Mouse (Mus musculus) hindbrain, embryonic 16.5 days (tissue): ENCODE measurements at regions not wholly inside any gene's neighbourhood (a gene's known extent, or its start where the extent isn't known, plus 50 kb on each side); places are given as distances from the start of the nearest gene placed in this dataset.

Source experiments
- ATAC-seq: fragments of 200-750 bp; cut with Nextera tagmentation; 2 replicates; pipeline ENCODE4 v1.8.0; 2017; ENCODE audit warnings: moderate TSS enrichment, moderate library complexity
- H3K27ac ChIP-seq: fragments of 300-500 bp; sonication (generic); 2 replicates; pipeline ENCODE4 v1.5.1; 2014; ENCODE audit warnings: low read depth, mild to moderate bottlenecking, control low read depth, low read length, moderate library complexity
- H3K27me3 ChIP-seq: fragments of 300-500 bp; sonication (generic); replicated peaks from 2 replicates; pipeline ENCODE4 v1.6.1; 2014; ENCODE audit warnings: low read length; ENCODE audit not compliant: control insufficient read depth, insufficient read depth
- H3K36me3 ChIP-seq: fragments of 300-500 bp; sonication (generic); 2 replicates; pipeline ENCODE4 v1.6.1; 2014; ENCODE audit warnings: mild to moderate bottlenecking, low read length, moderate library complexity, mixed read lengths; ENCODE audit not compliant: control insufficient read depth, insufficient read depth
- H3K4me1 ChIP-seq: fragments of 300-500 bp; sonication (generic); 2 replicates; pipeline ENCODE4 v1.6.1; 2014; ENCODE audit warnings: low read depth, low read length; ENCODE audit not compliant: control insufficient read depth, insufficient read depth
- H3K4me2 ChIP-seq: fragments of 300-500 bp; sonication (generic); 2 replicates; pipeline ENCODE4 v1.6.1; 2014; ENCODE audit warnings: mild to moderate bottlenecking, low read length, control low read depth, moderate library complexity
- H3K4me3 ChIP-seq: fragments of 300-500 bp; sonication (generic); 2 replicates; pipeline ENCODE4 v1.5.1; 2014; ENCODE audit warnings: mild to moderate bottlenecking, low read length, control low read depth, moderate library complexity
- H3K9ac ChIP-seq: fragments of 300-500 bp; sonication (generic); 2 replicates; pipeline ENCODE4 v1.6.1; 2014; ENCODE audit warnings: low read depth, mild to moderate bottlenecking, control low read depth, low read length, moderate library complexity
- H3K9me3 ChIP-seq: fragments of 300-500 bp; sonication (generic); 2 replicates; pipeline ENCODE4 v1.6.1; 2014; ENCODE audit warnings: mild to moderate bottlenecking, low read length, moderate library complexity; ENCODE audit not compliant: control insufficient read depth
- WGBS: fragments of 180-500 bp; shearing (Covaris S2); extraction: QIAGEN DNeasy Blood & Tissue Kit; methylation state at CpG from one replicate; pipeline ENCODE4 v1.1.7; 2014; 5-methylcytosine and 5-hydroxymethylcytosine counted together

GRCm38 (mm10) chr1:193790579-193790978, 420.5 kb upstream of the Camk1g start:
- Histone ChIP-seq H3K27ac (no peak overlapping the region; the same call in 1 of the 2 replicates), H3K36me3 (no peaks in the 10 kb centered on the region), H3K4me3 (no peak overlapping the region), H3K9ac (no peak overlapping the region), H3K27me3 (no peaks in the 10 kb centered on the region), H3K4me2 (no peak overlapping the region), H3K4me1 (no peaks in the 10 kb centered on the region), H3K9me3 (no peaks in the 10 kb centered on the region)
- WGBS, result 44% methylated on average over 2 of the region's 2 CpGs
- ATAC-seq, result peak; percentile 70; the same call in 1 of the 2 replicates

GRCm38 (mm10) chr1:193788496-193788895, 418.4 kb upstream of the Camk1g start:
- H3K27me3 ChIP-seq, result no peaks in the 10 kb centered on the region
- no peak overlapping the region for H3K9ac ChIP-seq
- ATAC-seq, result no peak
- no peaks in the 10 kb centered on the region for H3K9me3 ChIP-seq
- no peaks in the 10 kb centered on the region for H3K36me3 ChIP-seq
- no peak overlapping the region for H3K4me2 ChIP-seq
- H3K4me3 ChIP-seq, result no peak overlapping the region
- WGBS, result 74% methylated on average over 2 of the region's 2 CpGs
- H3K27ac ChIP-seq, result no peak overlapping the region
- H3K4me1 ChIP-seq, result no peaks in the 10 kb centered on the region

GRCm38 (mm10) chr1:193787417-193787816, 417.3 kb upstream of the Camk1g start:
- no peak overlapping the region for H3K27ac ChIP-seq
- H3K9me3 ChIP-seq, result no peaks in the 10 kb centered on the region
- ATAC-seq, result no peak
- no peak overlapping the region for H3K4me3 ChIP-seq
- no peaks in the 10 kb centered on the region for H3K4me1 ChIP-seq
- WGBS, result 12% methylated on average over 1 of the region's 1 CpGs
- H3K27me3 ChIP-seq, result no peaks in the 10 kb centered on the region
- no peak overlapping the region for H3K9ac ChIP-seq
- H3K36me3 ChIP-seq, result no peaks in the 10 kb centered on the region
- H3K4me2 ChIP-seq, result no peak overlapping the region

GRCm38 (mm10) chr1:193784966-193785365, 414.9 kb upstream of the Camk1g start:
- H3K27ac ChIP-seq, result no peak overlapping the region
- peak; percentile 76 for ATAC-seq

GRCm38 (mm10) chr1:193784526-193784925, 414.4 kb upstream of the Camk1g start:
- no peak overlapping the region for H3K27ac ChIP-seq
- H3K9me3 ChIP-seq, result no peaks in the 10 kb centered on the region

More at GRCm38 (mm10) chr1:193784966-193785365, 414.9 kb upstream of the Camk1g start:
- H3K27me3 ChIP-seq, result no peaks in the 10 kb centered on the region
- no peaks in the 10 kb centered on the region for H3K4me1 ChIP-seq
- H3K9me3 ChIP-seq, result no peaks in the 10 kb centered on the region
- no peak overlapping the region for H3K9ac ChIP-seq
- WGBS, result 33% methylated on average over 1 of the region's 1 CpGs
- no peak overlapping the region for H3K4me3 ChIP-seq
- H3K4me2 ChIP-seq, result no peak overlapping the region
- no peaks in the 10 kb centered on the region for H3K36me3 ChIP-seq

GRCm38 (mm10) chr1:193778181-193778580, 408.1 kb upstream of the Camk1g start:
- 58% methylated on average over 1 of the region's 1 CpGs for WGBS
- no peaks in the 10 kb centered on the region for H3K27me3 ChIP-seq
- ATAC-seq, result no peak
- no peak overlapping the region for H3K4me3 ChIP-seq
- H3K9me3 ChIP-seq, result no peaks in the 10 kb centered on the region
- H3K36me3 ChIP-seq, result no peaks in the 10 kb centered on the region
- no peaks in the 10 kb centered on the region for H3K4me1 ChIP-seq
- no peak overlapping the region for H3K9ac ChIP-seq
- H3K4me2 ChIP-seq, result no peak overlapping the region
- no peak overlapping the region for H3K27ac ChIP-seq

More at GRCm38 (mm10) chr1:193784526-193784925, 414.4 kb upstream of the Camk1g start:
- Histone ChIP-seq H3K4me1 (no peaks in the 10 kb centered on the region), H3K4me2 (no peak overlapping the region), H3K9ac (no peak overlapping the region), H3K27me3 (no peaks in the 10 kb centered on the region), H3K36me3 (no peaks in the 10 kb centered on the region), H3K4me3 (no peak overlapping the region)
- ATAC-seq, result no peak
- 60% methylated on average over 2 of the region's 2 CpGs for WGBS

- WGBS, result 70% methylated on average over 4 of the region's 4 CpGs
- no peak overlapping the region for H3K27ac ChIP-seq
- no peak overlapping the region for H3K4me3 ChIP-seq
- no peaks in the 10 kb centered on the region for H3K4me1 ChIP-seq
- H3K27me3 ChIP-seq, result no peaks in the 10 kb centered on the region
- H3K36me3 ChIP-seq, result no peaks in the 10 kb centered on the region
- no peaks in the 10 kb centered on the region for H3K9me3 ChIP-seq
- no peak overlapping the region for H3K9ac ChIP-seq
- no peak for ATAC-seq
- H3K4me2 ChIP-seq, result no peak overlapping the region
These were observed 399.4 kb upstream of the Camk1g start for GRCm38 (mm10) chr1:193769546-193769945.

- H3K27ac ChIP-seq, result no peak overlapping the region
- no peak overlapping the region for H3K9ac ChIP-seq
- no peaks in the 10 kb centered on the region for H3K4me1 ChIP-seq
- no peak for ATAC-seq
- no peak overlapping the region for H3K4me3 ChIP-seq
- H3K9me3 ChIP-seq, result no peaks in the 10 kb centered on the region
- H3K27me3 ChIP-seq, result no peaks in the 10 kb centered on the region
- no peaks in the 10 kb centered on the region for H3K36me3 ChIP-seq
- H3K4me2 ChIP-seq, result no peak overlapping the region
These were observed 394.0 kb upstream of the Camk1g start for GRCm38 (mm10) chr1:193764103-193764502.

GRCm38 (mm10) chr1:193751819-193752251, 381.7 kb upstream of the Camk1g start:
- peak; percentile 79 for ATAC-seq

GRCm38 (mm10) chr1:193750929-193751328, 380.8 kb upstream of the Camk1g start:
- no peak overlapping the region for H3K4me2 ChIP-seq
- no peaks in the 10 kb centered on the region for H3K9me3 ChIP-seq
- no peak overlapping the region for H3K9ac ChIP-seq
- 65% methylated on average over 4 of the region's 4 CpGs for WGBS
- peaks cover 4% of the 10 kb centered on the region; the same call in 1 of the 2 replicates for H3K4me1 ChIP-seq
- ATAC-seq, result no peak
- H3K36me3 ChIP-seq, result no peaks in the 10 kb centered on the region
- H3K27me3 ChIP-seq, result no peaks in the 10 kb centered on the region
- no peak overlapping the region for H3K27ac ChIP-seq
- no peak overlapping the region for H3K4me3 ChIP-seq

More at GRCm38 (mm10) chr1:193751819-193752251, 381.7 kb upstream of the Camk1g start:
- Histone ChIP-seq H3K27ac (no peak overlapping the region), H3K4me1 (peaks cover 4% of the 10 kb centered on the region; the same call in 1 of the 2 replicates), H3K4me3 (no peak overlapping the region), H3K27me3 (no peaks in the 10 kb centered on the region), H3K9me3 (no peaks in the 10 kb centered on the region), H3K4me2 (no peak overlapping the region), H3K36me3 (no peaks in the 10 kb centered on the region), H3K9ac (no peak overlapping the region)
- WGBS, result 18% methylated on average over 4 of the region's 4 CpGs
